Mouse (Mus musculus) MEL (cell line): ENCODE results near the gene Phgr1. TPM values are rescaled to one million over a fixed set of nuclear protein-coding genes. Genes with fewer than 3 reads are reported as not detected.

Source experiments
- DNase-seq: peaks from one replicate; pipeline ENCODE4 v3.0.0; 2011; ENCODE audit warnings: low read depth, low spot score
- H3K27ac ChIP-seq: 2 replicates; pipeline ENCODE4 v1.5.1; 2012; ENCODE audit warnings: low read depth, mild to moderate bottlenecking, control low read depth, low read length, moderate library complexity; ENCODE audit not compliant: control insufficient read depth
- H3K27me3 ChIP-seq, 2 experiments: fragments of 150-350 bp in 1 of 2; sonication (generic) in 1 of 2; 2 replicates each; pipeline ENCODE4 v1.6.1; 2012; ENCODE audit warnings: low read length in 2 of 2, mild to moderate bottlenecking in 2 of 2, improper control_type of control experiment in 1 of 2, moderate library complexity in 1 of 2; ENCODE audit not compliant: insufficient read depth in 2 of 2, control insufficient read depth in 1 of 2
- H3K36me3 ChIP-seq, 2 experiments: 2 replicates each; pipeline ENCODE4 v1.6.1; 2012 to 2014; ENCODE audit warnings: low read length in 2 of 2, improper control_type of control experiment in 1 of 2, inconsistent platforms in 1 of 2, mild to moderate bottlenecking in 1 of 2; ENCODE audit not compliant: insufficient read depth in 2 of 2, control insufficient read depth in 1 of 2
- H3K4me1 ChIP-seq, 2 experiments: fragments of 150-350 bp in 1 of 2; sonication (generic) in 1 of 2; 2 replicates each; pipeline ENCODE4 v1.6.1; 2012; ENCODE audit warnings: low read length in 2 of 2, improper control_type of control experiment in 1 of 2, mild to moderate bottlenecking in 1 of 2; ENCODE audit not compliant: insufficient read depth in 2 of 2, control insufficient read depth in 1 of 2
- H3K4me3 ChIP-seq, 2 experiments: fragments of 150-350 bp in 1 of 2; sonication (generic) in 1 of 2; 2 replicates each; pipeline ENCODE4 v1.5.1; 2012; ENCODE audit warnings: low read depth in 2 of 2, low read length in 2 of 2, mild to moderate bottlenecking in 2 of 2, moderate library complexity in 2 of 2, control low read depth in 1 of 2, improper control_type of control experiment in 1 of 2; ENCODE audit not compliant: control insufficient read depth in 1 of 2, insufficient read depth in 1 of 2
- H3K79me2 ChIP-seq: 2 replicates; pipeline ENCODE4 v1.6.1; 2012; ENCODE audit warnings: mild to moderate bottlenecking, low read length, moderate library complexity; ENCODE audit not compliant: control insufficient read depth, poor library complexity, insufficient read depth
- H3K9ac ChIP-seq: 2 replicates; pipeline ENCODE4 v1.6.1; 2012; ENCODE audit warnings: low read depth, mild to moderate bottlenecking, control low read depth, low read length, moderate library complexity; ENCODE audit not compliant: control insufficient read depth, poor library complexity, severe bottlenecking
- H3K9me3 ChIP-seq: fragments of 150-350 bp; sonication (generic); replicated peaks from 2 replicates; pipeline ENCODE4 v1.6.1; 2012; ENCODE audit warnings: mild to moderate bottlenecking, low read length, improper control_type of control experiment, moderate library complexity; ENCODE audit not compliant: insufficient read depth
- BHLHE40 ChIP-seq: IDR thresholded peaks from 2 replicates; pipeline ENCODE4 v1.6.1; 2012; ENCODE audit warnings: low read depth, mild to moderate bottlenecking, inconsistent platforms, low read length, improper control_type of control experiment, borderline replicate concordance
- CHD1 ChIP-seq: IDR thresholded peaks from 2 replicates; pipeline ENCODE4 v1.6.1; 2012; ENCODE audit warnings: low read depth, mild to moderate bottlenecking, inconsistent platforms, low read length, improper control_type of control experiment
- CHD2 ChIP-seq: IDR thresholded peaks from 2 replicates; pipeline ENCODE4 v1.6.1; 2011; ENCODE audit warnings: low read length, improper control_type of control experiment
- ELF1 ChIP-seq: IDR thresholded peaks from 2 replicates; pipeline ENCODE4 v1.6.1; 2014; ENCODE audit warnings: low read depth, mild to moderate bottlenecking, inconsistent platforms, low read length, improper control_type of control experiment, moderate library complexity
- ETS1 ChIP-seq: IDR thresholded peaks from 2 replicates; pipeline ENCODE4 v1.6.1; 2012; ENCODE audit warnings: low read depth, mild to moderate bottlenecking, inconsistent platforms, low read length, improper control_type of control experiment, moderate library complexity
- GABPA ChIP-seq: IDR thresholded peaks from 2 replicates; pipeline ENCODE4 v1.6.1; 2012; ENCODE audit warnings: low read depth, mild to moderate bottlenecking, inconsistent platforms, low read length, improper control_type of control experiment, moderate library complexity
- GATA1 ChIP-seq: IDR thresholded peaks from 2 replicates; pipeline ENCODE4 v1.6.1; 2011; ENCODE audit warnings: low read depth, low read length, improper control_type of control experiment
- HCFC1 ChIP-seq: IDR thresholded peaks from 2 replicates; pipeline ENCODE4 v1.6.1; 2012; ENCODE audit warnings: low read depth, mild to moderate bottlenecking, inconsistent platforms, low read length, improper control_type of control experiment, moderate library complexity
- JUND ChIP-seq: IDR thresholded peaks from 2 replicates; pipeline ENCODE4 v1.6.1; 2011; ENCODE audit warnings: low read depth, mild to moderate bottlenecking, improper control_type of control experiment, low read length
- KAT2A ChIP-seq: conservative IDR thresholded peaks from 2 replicates; pipeline ENCODE4 v1.6.1; 2012; ENCODE audit warnings: low read depth, low read length, improper control_type of control experiment, inconsistent platforms
- MAFK ChIP-seq: IDR thresholded peaks from 2 replicates; pipeline ENCODE4 v1.6.1; 2011; ENCODE audit warnings: low read depth, mild to moderate bottlenecking, low read length, improper control_type of control experiment, borderline replicate concordance
- MAX ChIP-seq: IDR thresholded peaks from 2 replicates; pipeline ENCODE4 v1.6.1; 2011; ENCODE audit warnings: low read length, improper control_type of control experiment
- MAZ ChIP-seq: IDR thresholded peaks from 2 replicates; pipeline ENCODE4 v1.6.1; 2012; ENCODE audit warnings: low read depth, mild to moderate bottlenecking, inconsistent platforms, low read length, improper control_type of control experiment
- MEF2A ChIP-seq: IDR thresholded peaks from 2 replicates; pipeline ENCODE4 v1.6.1; 2014; ENCODE audit warnings: low read depth, mild to moderate bottlenecking, inconsistent platforms, low read length, improper control_type of control experiment; ENCODE audit not compliant: poor library complexity, insufficient replicate concordance, severe bottlenecking; ENCODE audit errors: extremely low read depth
- MYB ChIP-seq: IDR thresholded peaks from 2 replicates; pipeline ENCODE4 v1.6.1; 2011; ENCODE audit warnings: mild to moderate bottlenecking, low read depth, low read length, improper control_type of control experiment
- NELFE ChIP-seq: IDR thresholded peaks from 2 replicates; pipeline ENCODE4 v1.6.1; 2011; ENCODE audit warnings: low read depth, low read length, improper control_type of control experiment
- NRF1 ChIP-seq: IDR thresholded peaks from 2 replicates; pipeline ENCODE4 v1.6.1; 2014; ENCODE audit warnings: low read depth, mild to moderate bottlenecking, inconsistent platforms, low read length, improper control_type of control experiment, moderate library complexity; ENCODE audit not compliant: poor library complexity, insufficient read depth, severe bottlenecking
- POLR2A ChIP-seq, 2 experiments: IDR thresholded peaks; 2 replicates each; pipeline ENCODE4 v1.6.1; 2011 to 2012; ENCODE audit warnings: low read length in 2 of 2, mild to moderate bottlenecking in 2 of 2, control low read depth in 1 of 2, improper control_type of control experiment in 1 of 2, low read depth in 1 of 2, moderate library complexity in 1 of 2; ENCODE audit not compliant: control insufficient read depth in 1 of 2, insufficient read depth in 1 of 2, poor library complexity in 1 of 2
- POLR2AphosphoS5 ChIP-seq: IDR thresholded peaks from 2 replicates; pipeline ENCODE4 v1.6.1; 2012; ENCODE audit warnings: low read depth, borderline replicate concordance, mild to moderate bottlenecking, inconsistent platforms, low read length, moderate library complexity, mixed read lengths
- SMC3 ChIP-seq: IDR thresholded peaks from 2 replicates; pipeline ENCODE4 v1.6.1; 2011; ENCODE audit warnings: low read depth, low read length, improper control_type of control experiment
- TAL1 ChIP-seq: IDR thresholded peaks from 2 replicates; pipeline ENCODE4 v1.6.1; 2012; ENCODE audit warnings: mild to moderate bottlenecking, inconsistent platforms, low read length, moderate library complexity, mixed read lengths
- TBP ChIP-seq: IDR thresholded peaks from 2 replicates; pipeline ENCODE4 v1.8.0; 2011; ENCODE audit warnings: low read depth, low read length, improper control_type of control experiment
- TCF12 ChIP-seq: IDR thresholded peaks from 2 replicates; pipeline ENCODE4 v1.6.1; 2014; ENCODE audit warnings: low read depth, mild to moderate bottlenecking, inconsistent platforms, low read length, improper control_type of control experiment, moderate library complexity
- ZC3H11A ChIP-seq: IDR thresholded peaks from 2 replicates; pipeline ENCODE4 v1.6.1; 2012; ENCODE audit warnings: low read depth, mild to moderate bottlenecking, inconsistent platforms, low read length, improper control_type of control experiment
- ZKSCAN1 ChIP-seq: IDR thresholded peaks from 2 replicates; pipeline ENCODE4 v1.6.1; 2012; ENCODE audit warnings: low read depth, mild to moderate bottlenecking, inconsistent platforms, low read length, improper control_type of control experiment, moderate library complexity
- ZMIZ1 ChIP-seq: IDR thresholded peaks from 2 replicates; pipeline ENCODE4 v1.6.1; 2012; ENCODE audit warnings: low read depth, mild to moderate bottlenecking, inconsistent platforms, low read length, improper control_type of control experiment, moderate library complexity
- polyA plus RNA-seq, 2 experiments: library from polyadenylated mRNA; stranded (reverse) in 1 of 2; unstranded in 1 of 2; fragments of >175 nt in 1 of 2; fragments of >200 nt in 1 of 2; gene quantifications; 2 replicates each; pipeline versions ENCODE4 v1.2.1 to v1.2.4; 2012; ENCODE audit warnings: low replicate concordance in 2 of 2, low read depth in 1 of 2; ENCODE audit not compliant: insufficient read length in 2 of 2, insufficient read depth in 1 of 2, missing spikeins in 1 of 2
- total RNA-seq: library from RNA; depleted of rRNA; stranded (reverse); fragments of 300-350 nt; gene quantifications from 2 replicates; pipeline ENCODE4 v1.2.3, GENCODE M21; 2012

The Phgr1 gene
- total and polyA plus RNA-seq, 3 experiments = not detected

DNA sequence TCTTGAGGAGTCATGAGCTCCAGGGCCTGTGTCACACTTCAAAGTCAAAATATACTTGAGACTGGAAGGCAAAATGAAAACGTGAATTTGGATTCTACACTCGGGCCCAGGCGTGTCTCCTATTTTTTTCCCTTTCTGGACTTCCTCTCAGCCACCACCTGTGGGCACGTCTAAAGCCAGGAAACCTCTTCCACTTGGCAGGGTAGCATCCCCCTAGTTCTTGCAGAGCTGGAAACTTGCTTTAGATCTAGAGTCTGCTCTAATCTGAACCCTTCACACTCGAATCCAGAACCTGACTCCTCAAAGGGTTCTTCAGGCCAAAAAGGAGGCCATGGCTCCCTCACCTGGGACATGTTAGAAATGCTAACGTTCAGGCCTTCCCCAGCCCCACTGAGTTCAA, 17.2 kb upstream of the Phgr1 start:
- H3K36me3 ChIP-seq = peaks cover 0 to 19% of the 10 kb centered on the region in 2 experiments; a peak in 2 of 4 replicates
- no peak overlapping the region for H3K4me3 ChIP-seq
- peaks cover 4 to 13% of the 10 kb centered on the region in 2 experiments; a peak in 3 of 4 replicates for H3K4me1 ChIP-seq

DNA sequence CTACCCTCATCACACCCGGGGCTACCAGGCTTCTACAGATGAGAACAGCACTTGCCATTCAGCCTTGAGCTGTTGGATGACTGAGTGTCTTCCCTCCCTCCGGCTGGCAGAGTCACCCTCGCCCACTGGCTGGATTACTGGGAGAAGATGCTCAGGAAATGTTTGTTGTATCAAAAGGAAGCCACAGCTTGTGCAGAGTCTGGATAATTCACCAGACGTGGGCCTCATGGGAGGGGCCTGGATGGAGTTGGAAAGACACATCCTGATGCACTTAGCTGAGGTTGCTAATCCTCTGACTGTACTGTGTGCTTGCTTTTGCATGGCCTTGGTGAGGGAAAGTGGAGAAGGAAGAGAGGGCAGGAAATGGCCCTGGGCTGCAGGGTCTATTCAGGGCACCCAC, 16.5 kb upstream of the Phgr1 start:
- peaks cover 0 to 19% of the 10 kb centered on the region in 2 experiments; a peak in 2 of 4 replicates for H3K36me3 ChIP-seq
- no peaks in the 10 kb centered on the region for H3K27me3 ChIP-seq
- H3K9me3 ChIP-seq = no peaks in the 10 kb centered on the region
- no peak overlapping the region for H3K27ac ChIP-seq
- H3K79me2 ChIP-seq = no peaks in the 10 kb centered on the region
- TF ChIP-seq MEF2A (no peak), MAZ (no peak)
- TF ChIP-seq, all 39 proteins: peak for 0
- Histone ChIP-seq H3K4me3 (no peak overlapping the region), H3K9ac (no peak overlapping the region), H3K4me1 (peaks cover 4 to 16% of the 10 kb centered on the region in 2 experiments; a peak in 3 of 4 replicates)
- DNase-seq = no peak

More for the DNA sequence above, 17.2 kb upstream of the Phgr1 start:
- no peak for DNase-seq
- Histone ChIP-seq H3K27ac (no peak overlapping the region), H3K9ac (no peak overlapping the region), H3K27me3 (no peaks in the 10 kb centered on the region), H3K79me2 (no peaks in the 10 kb centered on the region)
- TF ChIP-seq CHD1 = no peak
- peak; percentile 24; the same call in 1 of the 2 replicates for TF ChIP-seq SMC3
- TF ChIP-seq, all 39 proteins: peak for 1
- no peaks in the 10 kb centered on the region for H3K9me3 ChIP-seq

DNA sequence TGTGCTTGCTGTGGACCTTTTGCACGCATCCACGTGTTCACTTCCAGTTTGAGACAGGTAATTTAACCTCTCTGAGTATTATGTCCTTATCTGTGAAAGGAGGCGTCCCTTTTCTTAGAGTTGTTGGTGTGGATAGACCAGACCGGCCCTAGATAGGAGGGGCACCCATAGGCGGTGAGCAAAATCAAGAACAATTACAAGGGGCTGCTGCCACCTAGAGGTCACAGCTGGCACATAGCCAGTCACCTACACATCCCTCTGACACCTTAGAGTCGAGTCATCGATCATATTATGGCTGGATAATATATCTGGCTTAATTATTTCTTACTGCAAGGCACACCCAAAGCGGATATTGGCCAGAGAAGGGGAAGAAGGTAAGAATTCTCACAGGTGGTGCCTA, 12.7 kb upstream of the Phgr1 start:
- DNase-seq = peak; percentile 84
- Histone ChIP-seq H3K9ac (no peak overlapping the region), H3K27ac (no peak overlapping the region), H3K4me3 (no peak overlapping the region), H3K79me2 (peaks cover 3% of the 10 kb centered on the region), H3K36me3 (peaks cover 0 to 8% of the 10 kb centered on the region in 2 experiments; a peak in 2 of 4 replicates), H3K4me1 (peaks cover 3 to 19% of the 10 kb centered on the region in 2 experiments; a peak in 3 of 4 replicates), H3K9me3 (no peaks in the 10 kb centered on the region), H3K27me3 (no peaks in the 10 kb centered on the region)
- TF ChIP-seq NRF1 (no peak), TCF12 (no peak; the same call in 1 of the 2 replicates), ZMIZ1 (no peak), ZKSCAN1 (no peak), CHD2 (no peak), ETS1 (no peak), MAFK (no peak), NELFE (no peak), MYB (no peak), BHLHE40 (no peak), ELF1 (no peak), HCFC1 (no peak), KAT2A (no peak), SMC3 (peak; percentile 83), TAL1 (no peak), POLR2A (IDR thresholded peaks at IDR 0.05; ENCODE audit: control insufficient read depth in 1 of 2, insufficient read depth in 1 of 2, low read depth in 1 of 2, low read length in 2 of 2, poor library complexity in 1 of 2) (no peak), GABPA (no peak), POLR2AphosphoS5 (no peak), MAX (no peak), ZC3H11A (peak; percentile 80), JUND (no peak), TBP (no peak), GATA1 (no peak)
